Mouse (Mus musculus) liver, adult 2 months (tissue): ENCODE measurements around the gene Olfr1238. TPM values are rescaled to one million over a fixed set of nuclear protein-coding genes. Genes with fewer than 3 reads are reported as not detected.

Source experiments
- DNase-seq: peaks from one replicate; pipeline ENCODE4 v3.0.0-alpha.2; 2011; ENCODE audit warnings: low read depth, low spot score; ENCODE audit errors: extremely low read depth
- H3K27ac ChIP-seq: fragments of 200-500 bp; replicated peaks from 2 replicates; pipeline ENCODE4 v1.5.1; 2012; ENCODE audit warnings: low read depth, mild to moderate bottlenecking, control low read depth, inconsistent platforms, low read length; ENCODE audit not compliant: insufficient read depth
- H3K27me3 ChIP-seq: fragments of 200-500 bp; 2 replicates; pipeline ENCODE4 v1.6.1; 2012; ENCODE audit warnings: mild to moderate bottlenecking, moderate library complexity, low read length, inconsistent platforms; ENCODE audit not compliant: control insufficient read depth, insufficient read depth
- H3K36me3 ChIP-seq: fragments of 200-500 bp; 2 replicates; pipeline ENCODE4 v1.6.1; 2012; ENCODE audit warnings: low read length, inconsistent platforms; ENCODE audit not compliant: control insufficient read depth, insufficient read depth
- H3K4me1 ChIP-seq: fragments of 200-500 bp; 2 replicates; pipeline ENCODE4 v1.6.1; 2011; ENCODE audit warnings: low read length; ENCODE audit not compliant: control insufficient read depth, insufficient read depth
- H3K4me3 ChIP-seq: fragments of 200-500 bp; 2 replicates; pipeline ENCODE4 v1.5.1; 2011; ENCODE audit warnings: low read depth, mild to moderate bottlenecking, control low read depth, low read length, moderate library complexity; ENCODE audit not compliant: insufficient read depth
- H3K79me2 ChIP-seq: fragments of 200-500 bp; 2 replicates; pipeline ENCODE4 v1.6.1; 2012; ENCODE audit warnings: inconsistent platforms, mild to moderate bottlenecking, low read length, moderate library complexity; ENCODE audit not compliant: control insufficient read depth, insufficient read depth
- H3K9ac ChIP-seq: fragments of 200-500 bp; 2 replicates; pipeline ENCODE4 v1.6.1; 2012; ENCODE audit warnings: low read depth, mild to moderate bottlenecking, control low read depth, inconsistent platforms, low read length
- CTCF ChIP-seq: fragments of 200-500 bp; IDR thresholded peaks from 2 replicates; pipeline ENCODE4 v1.5.1; 2011; ENCODE audit warnings: low read depth, low read length, control low read depth
- POLR2A ChIP-seq: fragments of 200-500 bp; IDR thresholded peaks from 2 replicates; pipeline ENCODE4 v1.6.1; 2011; ENCODE audit warnings: low read length, control low read depth; ENCODE audit not compliant: insufficient read depth; ENCODE audit errors: extremely low read depth
- WGBS: fragments of 180-500 bp; shearing (Covaris S2); methylation state at CpG from one replicate; pipeline ENCODE4 v1.1.7; 2018; 5-methylcytosine and 5-hydroxymethylcytosine counted together
- polyA plus RNA-seq: library from polyadenylated mRNA; depleted of rRNA; stranded (reverse); fragments of >200 nt; gene quantifications from 2 replicates; pipeline ENCODE4 v1.2.3, GENCODE M21; 2012; rRNA removed
- total RNA-seq: library from RNA; depleted of rRNA; stranded (reverse); fragments of >200 nt; gene quantifications from 2 replicates; pipeline ENCODE4 v1.2.3, GENCODE M21; 2014; rRNA removed

The Olfr1238 gene
- total RNA-seq (not detected in 2 replicates), polyA plus RNA-seq (not detected in 2 replicates)

- TF ChIP-seq CTCF (no peak), POLR2A (no peak)
- no peaks in the 10 kb centered on the region for H3K36me3 ChIP-seq
- no peak for DNase-seq
- no peak within 1 kb of the TSS for H3K4me3 ChIP-seq
- H3K27me3 ChIP-seq, result no peaks in the 10 kb centered on the region
- WGBS, result 86% methylated on average over 2 of the region's 2 CpGs
- H3K27ac ChIP-seq, result no peak within 1 kb of the TSS
- H3K4me1 ChIP-seq, result no peaks in the 10 kb centered on the region
- no peak within 1 kb of the TSS for H3K9ac ChIP-seq
- H3K79me2 ChIP-seq, result no peaks in the 10 kb centered on the region
Measured at GRCm38 (mm10) chr2:89409576-89409975, at the start of gene Olfr1238. Olfr1238 (minus strand) TSS chr2:89409676.

- no peak within 1 kb of the TSS for H3K4me3 ChIP-seq
- TF ChIP-seq CTCF (no peak), POLR2A (no peak)
- no peaks in the 10 kb centered on the region for H3K36me3 ChIP-seq
- H3K9ac ChIP-seq, result no peak within 1 kb of the TSS
- H3K79me2 ChIP-seq, result no peaks in the 10 kb centered on the region
- no peaks in the 10 kb centered on the region for H3K4me1 ChIP-seq
- 74% methylated on average over 3 of the region's 3 CpGs for WGBS
- H3K27ac ChIP-seq, result no peak within 1 kb of the TSS
- DNase-seq, result no peak
- no peaks in the 10 kb centered on the region for H3K27me3 ChIP-seq
Measured at GRCm38 (mm10) chr2:89442900-89443299, 33.4 kb upstream of the Olfr1238 start, which contains the start of gene Olfr1240. Olfr1240 (minus strand) TSS chr2:89443000.

- H3K36me3 ChIP-seq, result no peaks in the 10 kb centered on the region
- H3K27me3 ChIP-seq, result no peaks in the 10 kb centered on the region
- TF ChIP-seq CTCF, result no peak
- no peak for TF ChIP-seq POLR2A
- no peaks in the 10 kb centered on the region for H3K79me2 ChIP-seq
- H3K4me3 ChIP-seq, result no peak within 1 kb of the TSS
- H3K9ac ChIP-seq, result no peak within 1 kb of the TSS
- DNase-seq, result no peak
- WGBS, result 96% methylated on average over 2 of the region's 2 CpGs
- H3K27ac ChIP-seq, result no peak within 1 kb of the TSS
- no peaks in the 10 kb centered on the region for H3K4me1 ChIP-seq
Measured at GRCm38 (mm10) chr2:89420307-89420706, 10.8 kb upstream of the Olfr1238 start, which contains the start of gene Olfr1239. Olfr1239 (minus strand) TSS chr2:89420407.

- no peak overlapping the region for H3K9ac ChIP-seq
- H3K36me3 ChIP-seq, result no peaks in the 10 kb centered on the region
- no peaks in the 10 kb centered on the region for H3K79me2 ChIP-seq
- no peak for DNase-seq
- H3K27me3 ChIP-seq, result no peaks in the 10 kb centered on the region
- H3K4me3 ChIP-seq, result no peak overlapping the region
- WGBS, result 93% methylated on average over 1 of the region's 1 CpGs
- H3K4me1 ChIP-seq, result no peaks in the 10 kb centered on the region
- TF ChIP-seq POLR2A (no peak), CTCF (no peak)
- H3K27ac ChIP-seq, result no peak overlapping the region
Measured at GRCm38 (mm10) chr2:89414557-89414956, 5.1 kb upstream of the Olfr1238 start.

- Histone ChIP-seq H3K36me3 (no peaks in the 10 kb centered on the region), H3K27me3 (no peaks in the 10 kb centered on the region), H3K9ac (no peak overlapping the region), H3K4me3 (no peak overlapping the region), H3K79me2 (no peaks in the 10 kb centered on the region), H3K4me1 (no peaks in the 10 kb centered on the region), H3K27ac (no peak overlapping the region)
- 82% methylated on average over 1 of the region's 1 CpGs for WGBS
- TF ChIP-seq CTCF (no peak), POLR2A (no peak)
- no peak for DNase-seq
Measured at GRCm38 (mm10) chr2:89400882-89401281, 8.6 kb downstream of the Olfr1238 start.

- Histone ChIP-seq H3K4me3 (no peak within 1 kb of the TSS), H3K36me3 (no peaks in the 10 kb centered on the region), H3K4me1 (no peaks in the 10 kb centered on the region), H3K27ac (no peak within 1 kb of the TSS), H3K27me3 (no peaks in the 10 kb centered on the region), H3K9ac (no peak within 1 kb of the TSS), H3K79me2 (no peaks in the 10 kb centered on the region)
- 78% methylated on average over 4 of the region's 4 CpGs for WGBS
- DNase-seq, result no peak
- TF ChIP-seq CTCF (no peak), POLR2A (no peak)
Measured at GRCm38 (mm10) chr2:89364765-89365164, 44.7 kb downstream of the Olfr1238 start, which contains the start of gene Olfr1234. Olfr1234 (minus strand) TSS chr2:89364865.

Other genes with a start within 250 kb of the Olfr1238 start
- gene Olfr1224-ps1, start 245.6 kb downstream of the Olfr1238 start, total RNA-seq, result not detected in 2 replicates
- gene Olfr1224-ps1, start 245.6 kb downstream of the Olfr1238 start, polyA plus RNA-seq, result not detected in 2 replicates
- gene Olfr1225, start 235.0 kb downstream of the Olfr1238 start, total RNA-seq, result not detected in 2 replicates
- not detected in 2 replicates for gene Olfr1225, start 235.0 kb downstream of the Olfr1238 start, polyA plus RNA-seq
- gene Olfr1226, start 209.6 kb downstream of the Olfr1238 start, total RNA-seq, result not detected in 2 replicates
- gene Olfr1226, start 209.6 kb downstream of the Olfr1238 start, polyA plus RNA-seq, result not detected in 2 replicates
- gene Olfr1228, start 155.6 kb downstream of the Olfr1238 start, total RNA-seq, result not detected in 2 replicates
- not detected in 2 replicates for gene Olfr1228, start 155.6 kb downstream of the Olfr1238 start, polyA plus RNA-seq
- gene Olfr1229, start 121.7 kb downstream of the Olfr1238 start, total RNA-seq, result not detected in 2 replicates
- not detected in 2 replicates for gene Olfr1229, start 121.7 kb downstream of the Olfr1238 start, polyA plus RNA-seq
- gene Olfr1230, start 112.4 kb downstream of the Olfr1238 start, total RNA-seq, result not detected in 2 replicates
- gene Olfr1230, start 112.4 kb downstream of the Olfr1238 start, polyA plus RNA-seq, result not detected in 2 replicates
- not detected in 2 replicates for gene Olfr1231, start 102.6 kb downstream of the Olfr1238 start, total RNA-seq
- gene Olfr1231, start 102.6 kb downstream of the Olfr1238 start, polyA plus RNA-seq, result not detected in 2 replicates
- not detected in 2 replicates for gene Olfr1232, start 80.0 kb downstream of the Olfr1238 start, total RNA-seq
- gene Olfr1232, start 80.0 kb downstream of the Olfr1238 start, polyA plus RNA-seq, result not detected in 2 replicates
- not detected in 2 replicates for gene Olfr1233, start 67.3 kb downstream of the Olfr1238 start, total RNA-seq
- not detected in 2 replicates for gene Olfr1233, start 67.3 kb downstream of the Olfr1238 start, polyA plus RNA-seq
- gene Olfr1234, start 44.8 kb downstream of the Olfr1238 start, total RNA-seq, result not detected in 2 replicates
- gene Olfr1234, start 44.8 kb downstream of the Olfr1238 start, polyA plus RNA-seq, result not detected in 2 replicates
- not detected in 2 replicates for gene Olfr1239, start 10.7 kb upstream of the Olfr1238 start, total RNA-seq
- gene Olfr1239, start 10.7 kb upstream of the Olfr1238 start, polyA plus RNA-seq, result not detected in 2 replicates
- gene Olfr1240, start 33.3 kb upstream of the Olfr1238 start, total RNA-seq, result not detected in 2 replicates
- not detected in 2 replicates for gene Olfr1240, start 33.3 kb upstream of the Olfr1238 start, polyA plus RNA-seq
- not detected in 2 replicates for gene Olfr1241, start 77.5 kb upstream of the Olfr1238 start, total RNA-seq
- not detected in 2 replicates for gene Olfr1241, start 77.5 kb upstream of the Olfr1238 start, polyA plus RNA-seq
- gene Olfr1242, start 88.7 kb upstream of the Olfr1238 start, total RNA-seq, result not detected in 2 replicates
- not detected in 2 replicates for gene Olfr1242, start 88.7 kb upstream of the Olfr1238 start, polyA plus RNA-seq
- not detected in 2 replicates for gene Olfr1243, start 121.8 kb upstream of the Olfr1238 start, total RNA-seq
- gene Olfr1243, start 121.8 kb upstream of the Olfr1238 start, polyA plus RNA-seq, result not detected in 2 replicates
- gene Olfr1245, start 168.8 kb upstream of the Olfr1238 start, total RNA-seq, result not detected in 2 replicates
- gene Olfr1245, start 168.8 kb upstream of the Olfr1238 start, polyA plus RNA-seq, result not detected in 2 replicates
- not detected in 2 replicates for gene Olfr1246, start 183.5 kb upstream of the Olfr1238 start, total RNA-seq
- not detected in 2 replicates for gene Olfr1246, start 183.5 kb upstream of the Olfr1238 start, polyA plus RNA-seq
- not detected in 2 replicates for gene Olfr1247, start 204.5 kb upstream of the Olfr1238 start, total RNA-seq
- not detected in 2 replicates for gene Olfr1247, start 204.5 kb upstream of the Olfr1238 start, polyA plus RNA-seq
- not detected in 2 replicates for gene Olfr1248, start 208.6 kb upstream of the Olfr1238 start, total RNA-seq
- not detected in 2 replicates for gene Olfr1248, start 208.6 kb upstream of the Olfr1238 start, polyA plus RNA-seq
- not detected in 2 replicates for gene Olfr1249, start 225.3 kb upstream of the Olfr1238 start, total RNA-seq
- gene Olfr1249, start 225.3 kb upstream of the Olfr1238 start, polyA plus RNA-seq, result not detected in 2 replicates